Mouse (Mus musculus) G1E (cell line): ENCODE data around the gene Defb7. TPM values are rescaled to one million over a fixed set of nuclear protein-coding genes. Genes with fewer than 3 reads are reported as not detected.

Source experiments
- ATAC-seq: 2 replicates; pipeline ENCODE4 v1.8.0; 2016; ENCODE audit warnings: mild to moderate bottlenecking; ENCODE audit not compliant: insufficient number of reproducible peaks, poor library complexity, low FRiP score, severe bottlenecking; ENCODE audit errors: extremely low read depth
- DNase-seq: peaks from one replicate; pipeline ENCODE4 v3.0.0; 2012; ENCODE audit warnings: low spot score
- H3K27me3 ChIP-seq: 2 replicates; pipeline ENCODE4 v1.6.1; 2012; ENCODE audit warnings: mild to moderate bottlenecking, low read length, inconsistent platforms; ENCODE audit not compliant: insufficient read depth
- H3K36me3 ChIP-seq: replicated peaks from 2 replicates; pipeline ENCODE3; 2012; ENCODE audit warnings: mild to moderate bottlenecking, inconsistent platforms
- H3K4me1 ChIP-seq: 2 replicates; pipeline ENCODE4 v1.6.1; 2012; ENCODE audit warnings: low read depth, low read length, inconsistent platforms, mixed read lengths; ENCODE audit not compliant: insufficient read depth
- H3K4me3 ChIP-seq: 2 replicates; pipeline ENCODE4 v1.5.1; 2012; ENCODE audit warnings: low read depth, mild to moderate bottlenecking, inconsistent platforms, low read length, moderate library complexity, mixed read lengths
- H3K9me3 ChIP-seq: replicated peaks from 2 replicates; pipeline ENCODE4 v1.6.1; 2012; ENCODE audit warnings: inconsistent platforms
- CTCF ChIP-seq: IDR thresholded peaks from 2 replicates; pipeline ENCODE4 v1.5.1; 2012; ENCODE audit warnings: low read depth, low read length, inconsistent platforms, mixed read lengths
- GATA1 ChIP-seq: IDR thresholded peaks from 2 replicates; pipeline ENCODE4 v1.6.1; 2012; ENCODE audit warnings: borderline replicate concordance, low read length, inconsistent platforms, mixed read lengths
- GATA2 ChIP-seq: IDR thresholded peaks from 2 replicates; pipeline ENCODE4 v1.6.1; 2012; ENCODE audit warnings: low read depth, low read length, inconsistent platforms, borderline replicate concordance
- POLR2AphosphoS5 ChIP-seq: IDR thresholded peaks from 2 replicates; pipeline ENCODE4 v1.6.1; 2012; ENCODE audit warnings: low read depth, low read length, inconsistent platforms; ENCODE audit not compliant: insufficient replicate concordance
- TAL1 ChIP-seq: conservative IDR thresholded peaks from 2 replicates; pipeline ENCODE4 v1.6.1; 2012; ENCODE audit warnings: low read depth, low read length, inconsistent platforms, mixed read lengths
- polyA plus RNA-seq: library from polyadenylated mRNA; stranded (reverse); fragments of >175 nt; gene quantifications from 2 replicates; pipeline ENCODE4 v1.2.3, GENCODE M21; 2012
- total RNA-seq, 2 experiments: library from RNA; stranded (forward) in 1 of 2; stranded (reverse) in 1 of 2; fragments of 200-1000 nt in 1 of 2; fragments of >200 nt in 1 of 2; fragmentation: Nextera tagmentation in 1 of 2; gene quantifications; 2 replicates each; pipeline ENCODE4 v1.2.3; 2014 to 2017

The Defb7 gene
- total RNA-seq (2014; fragmentation: Nextera tagmentation) (not detected in 2 replicates), total RNA-seq (2017) (not detected in 2 replicates), polyA plus RNA-seq (not detected in 2 replicates)

GRCm38 (mm10) chr8:19494797-19495196, at the start of gene Defb7:
Gene Defb7 (plus strand): TSS chr8:19495097.
- no peaks in the 10 kb centered on the region for H3K36me3 ChIP-seq
- no peak for ATAC-seq
- DNase-seq, result no peak
- no peaks in the 10 kb centered on the region for H3K4me1 ChIP-seq
- H3K4me3 ChIP-seq, result no peak within 1 kb of the TSS
- no peaks in the 10 kb centered on the region for H3K9me3 ChIP-seq
- no peaks in the 10 kb centered on the region for H3K27me3 ChIP-seq
- TF ChIP-seq TAL1, result no peak
- TF ChIP-seq POLR2AphosphoS5, result no peak
- TF ChIP-seq GATA1, result no peak
- TF ChIP-seq CTCF, result no peak
- TF ChIP-seq GATA2, result no peak

- no peaks in the 10 kb centered on the region for H3K4me1 ChIP-seq
- ATAC-seq (no peak), DNase-seq (no peak)
- H3K9me3 ChIP-seq, result no peaks in the 10 kb centered on the region
- no peak overlapping the region for H3K4me3 ChIP-seq
- no peaks in the 10 kb centered on the region for H3K27me3 ChIP-seq
- no peak for TF ChIP-seq CTCF
- no peak for TF ChIP-seq GATA2
- TF ChIP-seq TAL1, result no peak
- TF ChIP-seq GATA1, result no peak
- TF ChIP-seq POLR2AphosphoS5, result no peak
- H3K36me3 ChIP-seq, result no peaks in the 10 kb centered on the region
Measured at GRCm38 (mm10) chr8:19446378-19446777, 48.5 kb upstream of the Defb7 start.

- no peak for DNase-seq
- Histone ChIP-seq H3K9me3 (no peaks in the 10 kb centered on the region), H3K27me3 (no peaks in the 10 kb centered on the region), H3K4me1 (no peaks in the 10 kb centered on the region), H3K36me3 (no peaks in the 10 kb centered on the region), H3K4me3 (no peak overlapping the region)
- peak; percentile 88 for ATAC-seq
- no peak for TF ChIP-seq TAL1
- TF ChIP-seq GATA1, result no peak
- TF ChIP-seq GATA2, result no peak
- TF ChIP-seq POLR2AphosphoS5, result no peak
- TF ChIP-seq CTCF, result no peak
Measured at GRCm38 (mm10) chr8:19461355-19461754, 33.5 kb upstream of the Defb7 start.

- no peaks in the 10 kb centered on the region for H3K36me3 ChIP-seq
- TF ChIP-seq POLR2AphosphoS5 (no peak), CTCF (no peak), GATA1 (no peak), TAL1 (no peak), GATA2 (no peak)
- H3K4me3 ChIP-seq, result no peak overlapping the region
- no peaks in the 10 kb centered on the region for H3K27me3 ChIP-seq
- no peaks in the 10 kb centered on the region for H3K4me1 ChIP-seq
- H3K9me3 ChIP-seq, result no peaks in the 10 kb centered on the region
- DNase-seq (no peak), ATAC-seq (no peak)
Measured at GRCm38 (mm10) chr8:19469026-19469425, 25.9 kb upstream of the Defb7 start.

- DNase-seq, result no peak
- H3K4me1 ChIP-seq, result no peaks in the 10 kb centered on the region
- no peaks in the 10 kb centered on the region for H3K9me3 ChIP-seq
- no peak overlapping the region for H3K4me3 ChIP-seq
- no peaks in the 10 kb centered on the region for H3K27me3 ChIP-seq
- TF ChIP-seq POLR2AphosphoS5 (no peak), CTCF (no peak), GATA1 (no peak), GATA2 (no peak), TAL1 (no peak)
- H3K36me3 ChIP-seq, result no peaks in the 10 kb centered on the region
- no peak for ATAC-seq
Measured at GRCm38 (mm10) chr8:19500524-19500923, 5.6 kb downstream of the Defb7 start.

- Histone ChIP-seq H3K4me1 (no peaks in the 10 kb centered on the region), H3K4me3 (no peak overlapping the region), H3K36me3 (no peaks in the 10 kb centered on the region), H3K27me3 (no peaks in the 10 kb centered on the region), H3K9me3 (0 out of 2 replicates have a peak, but pooled peaks cover 4% of the 10 kb centered on the region)
- ATAC-seq (no peak), DNase-seq (no peak)
- no peak for TF ChIP-seq TAL1
- TF ChIP-seq GATA2, result no peak
- no peak for TF ChIP-seq POLR2AphosphoS5
- TF ChIP-seq GATA1, result no peak
- no peak for TF ChIP-seq CTCF
Measured at GRCm38 (mm10) chr8:19535195-19535829, 40.4 kb downstream of the Defb7 start.
